Mouse (Mus musculus): ENCODE measurements around the gene Olfr1052. TPM values are rescaled to one million over a fixed set of nuclear protein-coding genes. Genes with fewer than 3 reads are reported as not detected.
"Not testable (repeated sequence)": the region's sequence is repeated elsewhere in the genome, so short reads cannot be mapped to it uniquely, and the experiment has no call there.

Gene Olfr1052
- not detected in 2 replicates for polyA plus RNA-seq (2015; fragmentation: Nextera tagmentation; extraction: Ambion mirVana)

- Histone ChIP-seq H3K9me3 (ENCODE audit: control insufficient read depth, low read length) (no peaks in the 10 kb centered on the region), H3K27ac (ENCODE audit: low read length) (no peak within 1 kb of the TSS), H3K36me3 (ENCODE audit: control insufficient read depth, insufficient read depth) (no peaks in the 10 kb centered on the region), H3K9ac (replicated peaks; ENCODE audit: low read depth, low read length) (no peak within 1 kb of the TSS), H3K4me2 (ENCODE audit: low read length) (no peak within 1 kb of the TSS), H3K4me1 (replicated peaks; ENCODE audit: control insufficient read depth, insufficient read depth, low read length) (no peaks in the 10 kb centered on the region), H3K4me3 (replicated peaks; ENCODE audit: low read length) (no peak within 1 kb of the TSS), H3K27me3 (replicated peaks; ENCODE audit: control insufficient read depth, insufficient read depth, low read length) (no peaks in the 10 kb centered on the region)
- no peak for ATAC-seq
These were observed at the start of gene Olfr1052 for GRCm38 (mm10) chr2:86292155-86292554. Gene Olfr1052 (plus strand): TSS chr2:86292455.

GRCm38 (mm10) chr2:86258228-86258627 lies 34.0 kb upstream of the Olfr1052 start, which contains the start of gene Olfr1049:
Gene Olfr1049 (minus strand): TSS chr2:86258328.
- H3K36me3 ChIP-seq (ENCODE audit: control insufficient read depth, insufficient read depth); H3K27ac ChIP-seq (ENCODE audit: low read length); H3K4me1 ChIP-seq (replicated peaks; ENCODE audit: control insufficient read depth, insufficient read depth, low read length); H3K4me2 ChIP-seq (ENCODE audit: low read length); H3K9ac ChIP-seq (replicated peaks; ENCODE audit: low read depth, low read length); H3K27me3 ChIP-seq (replicated peaks; ENCODE audit: control insufficient read depth, insufficient read depth, low read length); H3K9me3 ChIP-seq (ENCODE audit: control insufficient read depth, low read length); ATAC-seq; H3K4me3 ChIP-seq (replicated peaks; ENCODE audit: low read length): not testable (repeated sequence)

DNA sequence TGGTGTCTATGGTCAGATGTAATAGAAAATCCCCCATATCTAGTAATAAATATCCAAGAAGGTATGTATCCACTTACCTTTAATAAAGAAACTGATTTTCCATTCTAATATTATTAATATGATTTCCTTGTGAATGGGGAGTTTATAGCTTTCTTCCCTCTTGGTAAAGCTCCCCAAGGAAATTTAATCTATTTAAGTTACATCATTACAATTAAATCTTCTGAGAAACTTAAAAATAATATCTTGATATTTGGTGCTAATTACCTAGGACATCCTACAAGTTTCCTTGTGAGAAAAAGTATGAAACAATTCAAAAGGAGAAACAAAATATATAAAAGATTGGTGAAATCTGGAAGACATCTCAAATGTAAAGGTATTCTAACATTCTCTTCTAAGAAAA lies 13.3 kb upstream of the Olfr1052 start, which contains the start of gene Olfr1051:
Gene Olfr1051, minus strand, starts transcription at position 101 of the 400 bp plus-strand sequence.
- not testable (repeated sequence) for H3K9ac ChIP-seq (replicated peaks; ENCODE audit: low read depth, low read length); ATAC-seq

DNA sequence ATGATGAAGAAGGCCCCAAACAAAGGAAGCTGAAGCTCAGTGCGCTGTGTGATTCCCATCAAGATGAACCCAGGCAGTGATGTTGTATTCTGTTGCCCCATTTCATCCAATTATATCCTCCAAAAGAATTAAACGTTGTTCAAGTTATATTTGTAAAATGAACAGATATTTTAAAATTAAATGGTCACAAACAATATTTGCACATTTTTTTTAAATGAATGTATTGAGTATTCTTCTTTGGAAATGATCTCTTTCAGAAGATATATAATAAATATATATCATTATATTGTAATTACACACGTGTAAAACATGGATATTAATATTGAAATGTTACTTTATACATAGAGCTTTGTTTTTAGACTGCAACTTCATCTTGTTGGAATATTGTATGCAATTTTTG lies 22.9 kb downstream of the Olfr1052 start, which contains the start of gene Olfr1053:
Gene Olfr1053, minus strand, starts transcription at position 101 of the 400 bp plus-strand sequence.
- H3K4me1 ChIP-seq (replicated peaks; ENCODE audit: control insufficient read depth, insufficient read depth, low read length), result no peaks in the 10 kb centered on the region
- no peak for ATAC-seq
- no peak within 1 kb of the TSS for H3K4me3 ChIP-seq (replicated peaks; ENCODE audit: low read length)
- H3K27me3 ChIP-seq (replicated peaks; ENCODE audit: control insufficient read depth, insufficient read depth, low read length), result no peaks in the 10 kb centered on the region
- no peak within 1 kb of the TSS for H3K4me2 ChIP-seq (ENCODE audit: low read length)
- no peak within 1 kb of the TSS for H3K9ac ChIP-seq (replicated peaks; ENCODE audit: low read depth, low read length)
- no peaks in the 10 kb centered on the region for H3K36me3 ChIP-seq (ENCODE audit: control insufficient read depth, insufficient read depth)
- WGBS, result 70% methylated on average over 3 of the region's 3 CpGs
- no peaks in the 10 kb centered on the region for H3K9me3 ChIP-seq (ENCODE audit: control insufficient read depth, low read length)
- H3K27ac ChIP-seq (ENCODE audit: low read length), result no peak within 1 kb of the TSS

More for the DNA sequence above, 13.3 kb upstream of the Olfr1052 start, which contains the start of gene Olfr1051:
- H3K4me1 ChIP-seq (replicated peaks; ENCODE audit: control insufficient read depth, insufficient read depth, low read length); H3K36me3 ChIP-seq (ENCODE audit: control insufficient read depth, insufficient read depth); H3K27ac ChIP-seq (ENCODE audit: low read length); H3K9me3 ChIP-seq (ENCODE audit: control insufficient read depth, low read length); H3K4me2 ChIP-seq (ENCODE audit: low read length); H3K4me3 ChIP-seq (replicated peaks; ENCODE audit: low read length); H3K27me3 ChIP-seq (replicated peaks; ENCODE audit: control insufficient read depth, insufficient read depth, low read length): not testable (repeated sequence)

- no peaks in the 10 kb centered on the region for H3K4me1 ChIP-seq (replicated peaks; ENCODE audit: control insufficient read depth, insufficient read depth, low read length)
- no peak within 1 kb of the TSS for H3K4me2 ChIP-seq (ENCODE audit: low read length)
- H3K36me3 ChIP-seq (ENCODE audit: control insufficient read depth, insufficient read depth), result no peaks in the 10 kb centered on the region
- H3K27ac ChIP-seq (ENCODE audit: low read length), result no peak within 1 kb of the TSS
- H3K9me3 ChIP-seq (ENCODE audit: control insufficient read depth, low read length), result no peaks in the 10 kb centered on the region
- H3K27me3 ChIP-seq (replicated peaks; ENCODE audit: control insufficient read depth, insufficient read depth, low read length), result no peaks in the 10 kb centered on the region
- no peak within 1 kb of the TSS for H3K4me3 ChIP-seq (replicated peaks; ENCODE audit: low read length)
- WGBS, result 91% methylated on average over 3 of the region's 3 CpGs
- no peak for ATAC-seq
- no peak within 1 kb of the TSS for H3K9ac ChIP-seq (replicated peaks; ENCODE audit: low read depth, low read length)
These were observed 43.1 kb downstream of the Olfr1052 start, which contains the start of gene Olfr1054 for GRCm38 (mm10) chr2:86335333-86335732. Gene Olfr1054 (minus strand): TSS chr2:86335433.

Other genes with a start within 250 kb of the Olfr1052 start
- gene Olfr1034, start 246.6 kb upstream of the Olfr1052 start, polyA plus RNA-seq (2015; fragmentation: Nextera tagmentation; extraction: Ambion mirVana), result not detected in 2 replicates
- not detected in 2 replicates for gene Olfr1036, start 218.5 kb upstream of the Olfr1052 start, polyA plus RNA-seq (2015; fragmentation: Nextera tagmentation; extraction: Ambion mirVana)
- gene Olfr1037, start 205.1 kb upstream of the Olfr1052 start, polyA plus RNA-seq (2015; fragmentation: Nextera tagmentation; extraction: Ambion mirVana), result not detected in 2 replicates
- gene Olfr1039, start 156.5 kb upstream of the Olfr1052 start, polyA plus RNA-seq (2015; fragmentation: Nextera tagmentation; extraction: Ambion mirVana), result not detected in 2 replicates
- gene Olfr1040, start 145.7 kb upstream of the Olfr1052 start, polyA plus RNA-seq (2015; fragmentation: Nextera tagmentation; extraction: Ambion mirVana), result not detected in 2 replicates
- not detected in 2 replicates for gene Olfr1042, start 130.6 kb upstream of the Olfr1052 start, polyA plus RNA-seq (2015; fragmentation: Nextera tagmentation; extraction: Ambion mirVana)
- not detected in 2 replicates for gene Olfr1043, start 124.9 kb upstream of the Olfr1052 start, polyA plus RNA-seq (2015; fragmentation: Nextera tagmentation; extraction: Ambion mirVana)
- not detected in 2 replicates for gene Olfr1044, start 114.6 kb upstream of the Olfr1052 start, polyA plus RNA-seq (2015; fragmentation: Nextera tagmentation; extraction: Ambion mirVana)
- gene Olfr52, start 106.8 kb upstream of the Olfr1052 start, polyA plus RNA-seq (2015; fragmentation: Nextera tagmentation; extraction: Ambion mirVana), result not detected in 2 replicates
- gene Olfr1045, start 89.4 kb upstream of the Olfr1052 start, polyA plus RNA-seq (2015; fragmentation: Nextera tagmentation; extraction: Ambion mirVana), result not detected in 2 replicates
- gene Olfr1046, start 73.1 kb upstream of the Olfr1052 start, polyA plus RNA-seq (2015; fragmentation: Nextera tagmentation; extraction: Ambion mirVana), result not detected in 2 replicates
- gene Olfr1047, start 61.1 kb upstream of the Olfr1052 start, polyA plus RNA-seq (2015; fragmentation: Nextera tagmentation; extraction: Ambion mirVana), result not detected in 2 replicates
- not detected in 2 replicates for gene Olfr1048, start 52.2 kb upstream of the Olfr1052 start, polyA plus RNA-seq (2015; fragmentation: Nextera tagmentation; extraction: Ambion mirVana)
- gene Olfr1049, start 34.1 kb upstream of the Olfr1052 start, polyA plus RNA-seq (2015; fragmentation: Nextera tagmentation; extraction: Ambion mirVana), result not detected in 2 replicates
- not detected in 2 replicates for gene Olfr1051, start 13.4 kb upstream of the Olfr1052 start, polyA plus RNA-seq (2015; fragmentation: Nextera tagmentation; extraction: Ambion mirVana)
- not detected in 2 replicates for gene Olfr1053, start 22.8 kb downstream of the Olfr1052 start, polyA plus RNA-seq (2015; fragmentation: Nextera tagmentation; extraction: Ambion mirVana)
- gene Olfr1054, start 43.0 kb downstream of the Olfr1052 start, polyA plus RNA-seq (2015; fragmentation: Nextera tagmentation; extraction: Ambion mirVana), result not detected in 2 replicates
- gene Olfr1055, start 57.8 kb downstream of the Olfr1052 start, polyA plus RNA-seq (2015; fragmentation: Nextera tagmentation; extraction: Ambion mirVana), result not detected in 2 replicates
- gene Olfr1056, start 70.0 kb downstream of the Olfr1052 start, polyA plus RNA-seq (2015; fragmentation: Nextera tagmentation; extraction: Ambion mirVana), result not detected in 2 replicates
- not detected in 2 replicates for gene Olfr1057, start 85.9 kb downstream of the Olfr1052 start, polyA plus RNA-seq (2015; fragmentation: Nextera tagmentation; extraction: Ambion mirVana)
- not detected in 2 replicates for gene Olfr1058, start 96.1 kb downstream of the Olfr1052 start, polyA plus RNA-seq (2015; fragmentation: Nextera tagmentation; extraction: Ambion mirVana)
- gene Olfr1061, start 121.6 kb downstream of the Olfr1052 start, polyA plus RNA-seq (2015; fragmentation: Nextera tagmentation; extraction: Ambion mirVana), result not detected in 2 replicates
- not detected in 2 replicates for gene Olfr1062, start 134.3 kb downstream of the Olfr1052 start, polyA plus RNA-seq (2015; fragmentation: Nextera tagmentation; extraction: Ambion mirVana)
- not detected in 2 replicates for gene Olfr1065, start 158.1 kb downstream of the Olfr1052 start, polyA plus RNA-seq (2015; fragmentation: Nextera tagmentation; extraction: Ambion mirVana)
- gene Olfr1066, start 163.8 kb downstream of the Olfr1052 start, polyA plus RNA-seq (2015; fragmentation: Nextera tagmentation; extraction: Ambion mirVana), result not detected in 2 replicates
- not detected in 2 replicates for gene Olfr228, start 194.9 kb downstream of the Olfr1052 start, polyA plus RNA-seq (2015; fragmentation: Nextera tagmentation; extraction: Ambion mirVana)
- gene Olfr1076, start 216.0 kb downstream of the Olfr1052 start, polyA plus RNA-seq (2015; fragmentation: Nextera tagmentation; extraction: Ambion mirVana), result not detected in 2 replicates